Mouse (Mus musculus): ENCODE data around the gene Rtkn.
"Not testable (repeated sequence)": the region's sequence is repeated elsewhere in the genome, so short reads cannot be mapped to it uniquely, and the experiment has no call there.

The Rtkn gene

DNA sequence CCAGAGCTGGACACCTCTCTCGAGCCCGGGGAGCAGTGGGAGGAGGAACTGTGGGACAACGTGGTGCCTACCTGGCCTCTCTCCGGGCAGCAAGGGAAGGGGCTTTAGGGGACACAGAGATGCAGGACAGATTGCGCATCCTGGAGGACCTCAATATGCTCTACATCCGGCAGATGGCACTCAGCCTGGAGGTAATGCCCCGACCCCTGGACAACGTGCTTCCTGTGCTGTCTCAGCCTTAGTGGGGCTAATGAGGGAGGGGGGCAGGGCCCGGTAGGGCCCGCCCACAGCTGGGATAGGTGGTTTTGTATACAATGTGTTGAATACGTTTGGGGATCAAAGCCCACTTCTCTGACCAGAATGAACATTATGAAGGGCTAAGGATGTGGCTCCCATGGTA is 2.8 kb downstream of the Rtkn start:
- DNase-seq (ENCODE audit: low spot score): no peak

DNA sequence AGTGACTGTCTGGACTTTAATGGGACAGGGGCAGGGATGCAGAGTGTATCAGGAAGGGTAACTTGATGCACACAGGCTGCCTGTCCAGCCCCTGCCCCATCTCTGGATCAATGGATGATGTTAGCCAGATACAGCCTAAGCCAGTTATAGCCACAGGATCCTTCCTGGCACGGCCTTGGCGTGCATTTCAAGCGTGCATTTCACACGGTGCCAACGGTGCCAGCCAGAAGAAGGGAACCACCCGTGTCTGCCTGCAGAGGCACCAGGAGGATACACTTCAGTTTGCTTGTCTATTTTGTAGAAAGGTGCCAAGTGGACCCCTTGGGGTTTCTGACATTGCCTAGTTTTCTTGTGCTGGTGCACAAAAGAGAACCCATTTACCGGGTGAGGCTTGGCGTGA is 4.8 kb downstream of the Rtkn start:
- DNase-seq (ENCODE audit: low spot score): no peak

DNA sequence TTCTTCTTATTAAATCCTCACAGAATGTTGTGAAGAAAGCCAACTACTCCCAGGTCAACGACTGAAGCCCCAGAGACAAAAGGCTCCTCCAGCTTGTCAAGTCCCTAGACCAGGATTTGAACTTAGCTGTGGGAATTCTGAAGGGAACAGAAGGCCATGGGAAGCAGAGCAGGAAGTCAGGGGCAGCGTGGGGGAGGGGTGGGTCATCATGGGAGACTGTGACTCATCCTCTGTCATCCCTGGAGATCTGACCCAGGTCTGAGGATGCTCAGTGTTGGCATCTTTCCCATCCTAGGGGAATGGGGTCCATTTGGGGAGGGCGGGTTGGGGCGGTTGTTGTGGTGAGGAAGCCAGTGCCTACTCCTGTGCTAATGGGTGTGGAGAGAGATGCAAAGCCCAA is 6.4 kb downstream of the Rtkn start:
- no peak for DNase-seq (ENCODE audit: low spot score)

DNA sequence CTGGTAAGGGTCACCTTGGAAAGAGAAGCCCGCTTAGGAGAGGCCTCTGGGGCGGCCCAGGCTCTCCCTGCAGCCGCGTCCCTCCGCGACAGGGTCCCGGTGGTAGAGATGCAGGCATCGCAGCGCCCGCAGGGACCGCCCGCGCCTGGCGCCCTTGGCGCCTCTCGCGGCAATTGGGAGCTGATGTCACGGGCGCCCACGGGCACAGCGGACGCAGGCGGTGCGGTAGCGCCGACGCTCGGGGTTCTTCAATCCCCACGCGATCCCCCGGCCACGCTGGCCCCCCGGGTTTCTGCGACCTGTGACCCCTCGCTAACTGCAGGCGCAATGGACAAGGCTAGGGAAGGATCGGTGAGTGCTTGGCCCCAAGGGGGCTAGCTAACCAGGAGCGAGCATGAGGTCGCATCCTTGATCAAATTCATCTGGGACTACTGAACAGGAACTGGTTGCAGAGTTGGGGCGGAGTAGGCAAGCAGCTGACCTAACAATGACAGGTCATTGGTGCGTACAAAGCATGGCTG is 7.0 kb downstream of the Rtkn start:
- DNase-seq (ENCODE audit: low spot score): no peak

DNA sequence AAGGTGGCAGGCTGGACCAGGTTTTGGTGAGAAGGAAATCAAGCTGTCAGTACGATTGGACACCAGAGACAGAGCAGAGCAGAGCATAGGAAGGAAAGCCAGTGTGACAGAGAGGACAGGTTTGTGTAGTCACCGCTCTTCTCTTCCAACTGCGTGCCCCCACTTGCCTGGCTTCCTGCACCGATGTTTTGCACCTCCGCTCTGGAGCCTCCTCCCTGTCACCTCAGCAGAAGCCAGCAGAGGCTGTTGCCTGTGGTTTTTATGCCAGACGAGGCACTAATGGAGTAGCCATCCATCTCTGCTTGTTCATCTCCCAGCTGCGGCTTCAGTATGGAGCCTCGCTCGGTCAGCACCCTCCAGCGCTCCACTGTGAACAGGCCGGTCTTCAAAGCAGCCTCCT is 7.6 kb downstream of the Rtkn start:
- no peak for DNase-seq (ENCODE audit: low spot score)

DNA sequence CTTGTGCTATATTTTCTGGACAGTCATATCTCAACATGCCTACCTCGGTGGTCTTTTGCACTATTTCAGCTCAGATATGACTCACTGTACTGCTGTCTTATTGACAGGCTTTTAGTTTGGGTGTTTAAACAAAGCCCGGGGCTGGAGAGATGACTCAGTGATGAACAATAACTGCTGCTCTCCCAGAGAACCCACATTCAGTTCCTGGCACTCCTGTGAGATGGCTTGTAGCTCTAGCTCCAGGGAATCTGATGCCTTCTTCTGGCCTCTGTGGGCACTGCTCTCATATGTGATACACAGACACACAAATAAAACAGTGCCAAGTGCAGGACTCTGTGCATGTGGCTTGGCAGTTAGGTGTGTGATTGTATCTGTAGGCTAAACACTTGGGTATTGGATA is 9.9 kb downstream of the Rtkn start:
- no peak for DNase-seq (ENCODE audit: low spot score)

DNA sequence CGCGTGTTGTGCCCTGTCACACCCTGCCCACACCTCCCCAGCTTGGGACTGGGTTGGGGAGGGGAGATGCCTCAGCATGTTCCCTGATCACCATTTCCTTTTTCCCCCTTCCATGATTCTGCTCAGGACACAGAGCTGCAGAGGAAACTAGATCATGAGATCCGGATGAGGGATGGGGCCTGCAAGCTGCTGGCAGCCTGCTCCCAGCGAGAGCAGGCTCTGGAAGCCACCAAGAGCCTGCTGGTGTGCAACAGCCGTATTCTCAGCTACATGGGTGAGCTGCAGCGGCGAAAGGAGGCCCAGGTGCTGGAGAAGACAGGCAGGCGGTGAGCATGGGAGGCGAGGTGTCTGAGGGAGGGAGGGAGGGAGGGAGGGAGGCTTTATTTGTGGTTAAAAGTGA is 10.5 kb downstream of the Rtkn start:
- no peak for DNase-seq (ENCODE audit: low spot score)

DNA sequence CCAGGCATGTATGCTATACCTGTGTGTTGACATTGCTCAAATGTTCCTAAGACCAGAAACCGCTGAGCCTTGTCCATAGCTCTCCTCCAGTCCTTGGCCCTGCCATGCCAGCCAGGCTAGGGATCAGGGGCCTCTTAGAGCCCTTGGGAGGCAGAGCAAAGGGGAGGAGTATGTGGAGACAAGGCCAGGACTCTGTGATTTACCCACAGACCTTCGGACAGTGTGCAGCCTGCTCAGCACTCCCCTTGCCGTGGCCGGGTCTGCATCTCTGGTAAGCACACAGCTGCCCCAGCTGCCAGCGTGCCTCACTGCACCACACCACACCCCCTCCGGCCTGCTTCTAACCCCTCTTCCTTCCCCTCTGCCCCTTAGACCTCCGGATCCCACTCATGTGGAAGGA is 12.0 kb downstream of the Rtkn start:
- DNase-seq (ENCODE audit: low spot score): peak; percentile 50

DNA sequence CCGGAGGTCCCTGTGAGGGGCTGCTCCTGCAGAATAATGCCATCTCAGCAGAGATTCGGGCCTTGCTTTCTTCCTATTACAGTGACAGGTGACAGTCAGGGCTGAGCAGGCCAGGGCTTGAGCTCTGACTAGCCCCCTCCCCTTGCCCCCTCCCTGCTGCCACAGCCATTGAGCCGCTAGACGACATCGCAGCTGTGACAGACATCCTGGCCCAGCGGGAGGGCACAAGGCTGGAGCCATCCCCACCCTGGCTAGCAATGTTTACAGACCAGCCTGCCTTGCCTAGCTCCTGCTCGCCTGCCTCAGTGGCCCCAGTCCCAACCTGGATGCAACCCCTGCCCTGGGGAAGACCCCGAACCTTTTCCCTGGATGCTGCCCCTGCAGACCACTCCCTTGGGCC is 16.5 kb downstream of the Rtkn start:
- DNase-seq (ENCODE audit: low spot score): no peak

DNA sequence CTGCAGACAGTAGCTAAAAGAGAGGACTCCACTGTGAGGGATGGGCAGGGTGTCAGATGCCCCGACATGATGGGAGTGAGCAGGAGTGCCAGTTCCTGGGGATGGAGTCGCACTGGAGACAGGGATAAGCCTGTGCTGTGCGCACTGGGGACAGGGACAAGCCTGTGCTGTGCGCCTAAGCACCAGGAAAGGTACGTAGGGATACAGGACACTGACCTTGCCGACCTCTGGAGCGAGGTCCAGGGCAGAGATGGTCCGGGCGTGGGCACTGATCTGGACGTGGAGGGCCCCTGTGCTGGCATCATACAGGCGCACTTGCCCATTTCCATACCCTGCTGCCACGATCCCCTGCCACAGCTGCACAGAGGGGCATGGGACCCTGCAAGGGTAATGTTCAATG is 17.8 kb downstream of the Rtkn start:
- no peak for DNase-seq (ENCODE audit: low spot score)

DNA sequence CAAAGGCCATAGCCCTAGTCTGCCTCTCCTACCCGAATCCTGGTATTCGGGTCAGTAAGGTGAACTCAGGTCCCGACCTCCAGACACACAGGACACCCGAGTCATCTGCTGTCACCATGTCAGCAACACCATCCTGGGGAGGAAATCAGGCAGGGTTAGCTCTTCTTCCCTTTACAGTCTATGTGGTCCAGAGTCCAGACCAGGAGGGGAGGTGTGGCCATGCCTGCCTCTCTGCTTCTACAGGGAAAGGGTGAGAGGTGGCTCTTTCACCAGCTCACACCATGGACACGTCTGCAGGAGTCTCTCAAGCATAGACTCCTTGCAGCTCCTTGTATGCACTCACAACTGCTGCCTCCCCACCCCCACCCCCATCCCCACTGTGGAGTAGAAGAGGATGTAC is 18.2 kb downstream of the Rtkn start:
- no peak for DNase-seq (ENCODE audit: low spot score)

DNA sequence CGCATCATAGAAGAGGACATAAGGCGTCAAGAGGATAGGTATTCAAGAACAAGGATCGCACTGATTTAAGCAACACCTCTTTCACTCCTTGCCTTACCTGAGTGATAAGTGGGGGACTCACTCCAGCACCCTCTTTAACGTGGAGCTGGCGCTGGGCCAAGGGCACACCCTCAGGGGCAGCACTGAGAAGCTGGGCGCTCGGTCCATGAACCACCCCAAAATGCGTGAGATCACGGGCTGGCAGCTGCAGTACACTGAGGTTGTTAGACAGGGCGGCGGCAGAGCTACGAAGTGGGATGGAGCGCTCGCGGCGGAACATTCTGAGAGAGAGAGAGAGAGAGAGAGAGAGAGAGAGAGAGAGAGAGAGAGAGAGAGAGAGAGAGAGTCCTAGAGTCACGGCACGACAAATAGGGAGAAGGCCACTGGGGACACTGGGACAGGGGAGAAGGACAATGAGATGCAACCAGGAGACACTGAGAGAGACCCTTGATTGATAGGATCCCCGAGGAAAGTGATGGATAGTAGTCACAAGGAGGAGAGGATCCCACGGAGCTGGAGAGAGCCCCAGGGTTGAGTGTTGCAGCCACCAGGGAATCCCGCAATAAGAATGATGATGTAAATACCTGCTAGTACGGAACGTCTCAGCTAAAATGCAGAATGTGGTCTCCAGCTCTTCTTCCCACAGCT is 20.4 kb downstream of the Rtkn start:
- DNase-seq (ENCODE audit: low spot score): no peak

DNA sequence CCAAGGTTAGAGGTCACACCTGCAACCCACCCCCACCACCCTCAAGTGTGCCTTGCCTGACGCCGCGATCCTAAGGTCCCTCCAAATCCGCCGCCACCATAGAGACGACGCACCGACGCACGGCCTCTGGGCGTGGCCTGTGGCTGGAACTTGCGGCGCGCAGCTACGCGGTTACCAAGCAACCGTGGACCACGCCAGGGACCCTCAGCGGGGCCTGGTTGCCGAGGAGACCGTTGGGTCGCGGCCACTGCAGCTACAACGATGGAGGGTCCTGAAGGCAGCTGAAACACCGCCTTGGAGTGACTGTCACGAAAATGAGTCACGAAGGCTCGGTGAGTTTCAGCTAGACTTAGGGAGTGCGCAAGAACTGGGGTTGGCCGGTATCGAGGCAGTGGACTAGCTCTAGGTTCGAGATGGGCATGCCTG is 21.0 kb downstream of the Rtkn start, which contains the start of the genes Wdr54 and 1700003E16Rik:
TSS of gene Wdr54 (minus strand) at position 139 of the 426 bp plus-strand sequence.
TSS of gene 1700003E16Rik (plus strand) at position 146 of the 426 bp plus-strand sequence.
- no peak for DNase-seq (ENCODE audit: low spot score)

DNA sequence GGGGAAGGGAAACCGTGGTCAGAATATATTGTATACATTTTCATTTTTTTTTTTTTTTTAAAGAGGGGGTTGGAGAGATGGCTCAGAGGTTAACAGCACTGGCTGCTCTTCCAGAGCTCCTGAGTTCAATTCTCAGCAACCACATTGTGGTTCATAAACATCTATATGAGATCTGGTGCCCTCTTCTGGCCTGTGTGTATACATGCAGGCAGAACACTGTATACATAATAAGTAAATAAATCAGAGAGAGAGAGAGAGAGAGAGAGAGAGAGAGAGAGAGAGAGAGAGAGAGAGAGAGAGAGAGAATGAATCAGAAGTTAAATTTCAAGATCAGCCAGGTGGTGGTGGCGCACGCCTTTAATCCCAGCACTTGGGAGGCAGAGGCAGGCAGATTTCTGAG is 24.2 kb downstream of the Rtkn start:
- DNase-seq (ENCODE audit: low spot score): not testable (repeated sequence)

DNA sequence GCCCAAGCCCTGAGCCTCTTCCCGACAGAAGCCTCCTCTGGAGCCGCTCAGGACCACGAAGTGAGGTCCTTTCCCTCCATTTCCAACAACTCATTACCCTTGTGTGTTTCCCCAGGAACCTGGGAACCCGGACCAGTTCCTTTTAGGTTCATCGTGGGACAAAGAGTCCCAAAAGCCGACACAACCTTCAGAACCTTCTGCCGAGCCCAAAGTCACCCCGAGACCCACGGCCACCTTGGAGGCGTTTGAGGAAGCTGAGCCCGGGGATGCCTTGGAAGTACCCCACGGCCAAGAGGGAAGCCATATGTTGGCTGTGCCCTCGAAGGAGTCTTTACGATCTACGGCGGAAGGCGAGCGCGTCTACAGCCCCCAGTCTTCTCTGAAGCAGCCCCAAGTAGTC is 26.2 kb downstream of the Rtkn start:
- DNase-seq (ENCODE audit: low spot score): no peak

DNA sequence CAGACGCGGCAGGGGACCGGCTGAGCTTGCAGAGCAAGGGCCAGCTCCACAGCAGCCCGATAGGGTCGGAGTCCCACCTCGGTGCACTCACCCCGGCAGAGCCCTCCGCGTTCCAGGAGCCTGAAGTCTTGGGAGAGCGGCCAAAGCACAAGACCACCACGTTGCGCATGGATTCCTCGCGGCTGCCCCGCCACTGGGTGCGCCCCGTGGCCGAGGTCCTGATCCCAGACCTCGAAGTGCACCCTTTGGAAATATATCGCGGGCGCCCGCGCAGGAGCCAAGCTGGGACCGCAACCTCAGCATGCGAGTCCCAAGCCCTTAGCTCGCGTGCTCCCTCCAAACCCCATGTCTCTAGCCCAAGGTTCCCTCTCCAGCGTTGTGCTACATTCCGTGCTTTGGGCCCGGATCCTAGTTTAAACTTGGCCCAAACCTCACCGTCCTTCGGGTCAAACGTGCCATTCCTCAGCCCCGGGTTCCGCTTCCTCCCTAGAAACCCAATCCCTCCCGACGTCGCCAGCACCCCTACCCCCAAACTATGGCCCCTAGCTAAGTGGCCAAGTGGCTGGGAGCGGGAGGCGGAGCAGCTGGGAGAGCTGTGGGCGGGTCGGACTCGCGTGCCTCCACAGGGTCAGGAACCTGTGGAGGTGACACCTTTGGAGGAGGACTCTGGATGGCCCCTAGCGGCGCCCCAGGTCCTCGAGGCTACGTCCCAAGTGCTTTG is 26.8 kb downstream of the Rtkn start:
- no peak for DNase-seq (ENCODE audit: low spot score)

DNA sequence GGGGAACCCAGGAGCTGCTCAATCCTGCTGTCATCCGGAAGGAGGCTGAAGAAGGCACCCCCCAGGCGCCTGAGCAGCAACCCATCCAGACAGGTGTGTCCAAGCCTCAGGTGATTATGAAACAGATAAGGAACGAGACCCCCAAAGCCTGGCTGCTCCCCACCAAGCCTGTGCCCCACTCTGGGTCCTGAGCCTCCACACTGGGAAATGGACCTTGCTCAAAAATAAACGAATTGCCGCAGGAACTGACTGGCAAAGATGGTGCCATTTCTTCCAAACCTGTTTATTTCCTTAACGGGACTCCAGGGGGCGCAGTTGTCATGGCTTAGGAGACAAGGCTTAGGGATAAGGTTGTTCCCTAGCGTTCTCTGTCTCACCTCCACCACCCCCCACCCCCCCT is 27.4 kb downstream of the Rtkn start:
- no peak for DNase-seq (ENCODE audit: low spot score)

DNA sequence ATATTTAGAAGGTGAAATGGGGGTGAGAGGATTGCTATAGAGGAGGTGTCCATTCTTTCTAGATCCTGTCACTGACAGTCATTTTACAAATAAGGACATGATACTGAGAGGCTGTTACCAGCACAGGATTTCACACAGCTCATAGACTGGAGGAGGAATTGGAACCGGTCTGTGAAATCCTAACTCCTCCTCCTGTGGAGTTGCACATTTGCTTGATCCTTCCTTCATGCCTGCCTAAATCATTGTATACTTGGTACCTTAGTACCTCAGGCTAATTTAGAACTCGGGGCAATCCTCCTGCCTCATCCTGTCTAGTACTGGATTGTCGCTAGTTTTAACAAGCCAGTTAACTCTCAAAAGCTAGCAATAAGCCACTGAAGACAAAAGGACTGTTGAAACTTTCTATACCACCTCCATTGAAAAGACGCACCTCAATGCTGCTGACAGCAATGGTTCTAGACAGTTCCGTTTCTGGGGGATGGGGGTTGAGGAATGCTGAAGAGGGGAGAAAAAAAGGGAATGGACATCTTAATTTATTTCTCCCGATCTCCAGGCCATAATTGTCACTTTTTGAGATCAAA is 29.9 kb downstream of the Rtkn start:
- DNase-seq (ENCODE audit: low spot score): no peak

DNA sequence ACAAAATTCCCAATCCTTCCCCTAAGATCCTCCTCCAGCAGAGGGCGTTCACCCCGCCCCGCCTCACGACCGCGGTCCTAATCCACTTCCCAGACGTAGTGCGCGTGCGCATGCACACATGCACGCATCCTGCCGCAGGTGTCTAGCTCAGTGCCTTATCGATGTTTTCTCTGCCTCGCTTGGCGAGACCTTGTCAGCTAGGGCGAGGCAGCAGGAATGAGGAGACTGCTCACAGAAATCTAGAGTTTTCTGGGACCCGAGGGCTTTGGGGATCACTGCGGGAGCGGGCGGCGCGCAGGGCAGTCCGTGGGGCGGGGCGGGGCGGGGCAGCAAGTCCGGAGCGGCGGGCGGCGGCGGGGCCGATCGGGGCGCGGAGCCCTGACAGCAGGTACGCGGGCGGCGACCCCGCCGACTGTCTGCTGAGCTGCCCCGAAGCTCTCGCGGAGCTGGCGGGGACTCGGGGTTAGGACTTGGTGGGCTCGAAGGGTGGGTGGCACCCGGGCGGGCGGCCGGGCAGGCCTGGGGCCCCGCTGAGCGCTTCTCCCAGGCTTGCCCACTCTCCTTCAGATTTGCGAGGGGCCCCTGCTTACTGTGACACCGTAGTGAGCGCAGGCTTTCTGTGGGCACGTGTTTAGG is 30.5 kb downstream of the Rtkn start, which contains the start of gene Dctn1:
TSS of gene Dctn1 (plus strand) at position 314 of the 636 bp plus-strand sequence.
- DNase-seq (ENCODE audit: low spot score): peak; percentile 88

DNA sequence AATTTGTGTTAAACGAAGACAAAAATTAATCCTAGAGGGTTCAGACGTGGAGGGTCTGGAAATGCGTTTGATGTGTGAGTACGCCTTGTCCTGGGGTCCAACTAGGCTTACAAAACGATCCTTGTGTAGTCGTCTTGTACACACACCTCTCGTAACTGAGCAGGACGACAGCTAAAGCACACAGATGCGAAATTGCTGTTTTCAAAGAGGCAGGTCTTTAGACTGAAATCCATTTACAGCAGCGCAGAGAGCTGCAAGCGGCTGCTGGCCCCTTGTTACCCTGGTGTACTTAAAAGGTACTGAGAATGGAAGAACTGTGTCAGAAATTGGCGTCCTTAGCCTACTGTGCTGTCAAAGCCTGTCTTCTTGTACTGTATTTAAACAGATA is 31.0 kb downstream of the Rtkn start:
- DNase-seq (ENCODE audit: low spot score): no peak

DNA sequence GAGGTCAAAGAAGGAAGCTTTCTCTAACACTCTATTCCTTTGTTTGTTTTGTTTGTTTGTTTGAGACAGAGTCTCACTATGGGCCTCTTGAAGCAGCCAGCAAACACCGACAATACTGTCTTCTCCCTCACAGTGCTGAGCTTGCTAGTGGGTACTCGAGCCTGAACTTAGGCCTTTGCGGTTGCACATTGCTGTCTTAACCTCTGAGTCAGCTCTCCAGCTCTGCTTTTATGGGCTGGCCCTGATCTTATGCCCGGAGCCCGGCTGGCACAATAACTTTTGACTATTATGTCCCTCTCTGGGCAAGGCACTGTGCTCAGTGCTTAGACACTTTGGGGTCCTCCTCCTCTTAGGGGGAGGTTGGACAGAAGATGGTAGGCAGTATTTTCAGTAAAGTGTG is 34.6 kb downstream of the Rtkn start:
- DNase-seq (ENCODE audit: low spot score): no peak

DNA sequence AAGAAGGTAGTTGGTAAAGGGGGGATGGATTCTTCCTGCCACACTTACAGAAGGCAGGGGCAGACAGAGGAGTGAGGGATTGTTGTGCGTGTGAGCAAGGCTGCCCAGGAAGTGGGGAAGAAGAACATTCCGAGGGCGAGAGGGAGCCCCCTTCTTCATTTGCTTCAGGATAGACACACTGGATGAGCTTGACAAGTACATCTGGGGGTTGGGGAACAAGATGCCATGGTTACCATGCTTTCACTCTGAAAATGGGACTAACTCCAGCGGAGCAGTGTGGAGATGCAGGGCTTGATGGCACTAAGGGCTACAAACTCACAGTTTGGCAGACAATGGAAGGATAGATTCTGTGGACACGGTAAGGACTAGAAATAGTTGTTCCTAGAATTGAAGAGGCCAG is 35.8 kb downstream of the Rtkn start:
- no peak for DNase-seq (ENCODE audit: low spot score)
